Mouse (Mus musculus) stomach, postnatal 0 days (tissue): Measurements from ENCODE around the gene C130074G19Rik. TPM values are rescaled to one million over a fixed set of nuclear protein-coding genes. Genes with fewer than 3 reads are reported as not detected.

Experiments
- ATAC-seq: fragments of 200-750 bp; cut with Nextera tagmentation; 2 replicates; pipeline ENCODE4 v1.8.0; 2017; ENCODE audit not compliant: low FRiP score, low TSS enrichment
- DNase-seq: peaks from one replicate; pipeline ENCODE4 v3.0.0-alpha.2; 2016; ENCODE audit warnings: low spot score
- H3K27ac ChIP-seq: fragments of 300-500 bp; sonication (generic); replicated peaks from 2 replicates; pipeline ENCODE4 v1.5.1; 2014; ENCODE audit warnings: mild to moderate bottlenecking, control low read depth
- H3K27me3 ChIP-seq: fragments of 300-500 bp; sonication (generic); 2 replicates; pipeline ENCODE4 v1.6.1; 2014; ENCODE audit warnings: low read length; ENCODE audit not compliant: control insufficient read depth, insufficient read depth
- H3K36me3 ChIP-seq: fragments of 300-500 bp; sonication (generic); 2 replicates; pipeline ENCODE4 v1.6.1; 2014; ENCODE audit warnings: low read length, mixed read lengths; ENCODE audit not compliant: control insufficient read depth, insufficient read depth
- H3K4me1 ChIP-seq: fragments of 300-500 bp; sonication (generic); replicated peaks from 2 replicates; pipeline ENCODE4 v1.6.1; 2014; ENCODE audit warnings: antibody characterized with exemption; ENCODE audit not compliant: control insufficient read depth, insufficient read depth
- H3K4me2 ChIP-seq: fragments of 300-500 bp; sonication (generic); replicated peaks from 2 replicates; pipeline ENCODE4 v1.6.1; 2014; ENCODE audit warnings: low read depth, mild to moderate bottlenecking, control low read depth, moderate library complexity
- H3K4me3 ChIP-seq: fragments of 300-500 bp; sonication (generic); 2 replicates; pipeline ENCODE4 v1.5.1; 2014; ENCODE audit warnings: low read depth, low read length, control low read depth
- H3K9ac ChIP-seq: fragments of 300-500 bp; sonication (generic); 2 replicates; pipeline ENCODE4 v1.6.1; 2014; ENCODE audit warnings: mild to moderate bottlenecking, low read length, control low read depth, mixed read lengths
- H3K9me3 ChIP-seq: fragments of 300-500 bp; sonication (generic); 2 replicates; pipeline ENCODE4 v1.6.1; 2016; ENCODE audit warnings: low read length; ENCODE audit not compliant: control insufficient read depth
- CTCF ChIP-seq: IDR thresholded peaks from 2 replicates; pipeline ENCODE4 v1.5.1; 2016; ENCODE audit warnings: antibody characterized with exemption, low read depth, mild to moderate bottlenecking, moderate library complexity
- EP300 ChIP-seq: optimal IDR thresholded peaks from 2 replicates; pipeline ENCODE3; 2016; ENCODE audit warnings: antibody characterized with exemption
- WGBS: fragments of 180-500 bp; shearing (Covaris S2); extraction: QIAGEN DNeasy Blood & Tissue Kit; methylation state at CpG from one replicate; pipeline ENCODE4 v1.1.7; 2014; 5-methylcytosine and 5-hydroxymethylcytosine counted together
- polyA plus RNA-seq: library from polyadenylated mRNA; unstranded; fragments of >200 nt; fragmentation: Nextera tagmentation; extraction: Ambion mirVana; gene quantifications from 2 replicates; pipeline ENCODE4 v1.2.1, GENCODE M21; 2015

C130074G19Rik gene
- polyA plus RNA-seq, 1 experiment from 2014 or later: 1.9 TPM

- H3K27ac ChIP-seq: peak overlapping the region; percentile 58
- no peak overlapping the region for H3K4me3 ChIP-seq
- TF ChIP-seq EP300 (no peak), CTCF (peak; percentile 94)
- no peak overlapping the region for H3K9ac ChIP-seq
- H3K36me3 ChIP-seq: no peaks in the 10 kb centered on the region
- ATAC-seq: peak; percentile 68
- H3K9me3 ChIP-seq: no peaks in the 10 kb centered on the region
- DNase-seq: peak; percentile 70
- no peaks in the 10 kb centered on the region for H3K27me3 ChIP-seq
- 27% methylated on average over 5 of the region's 5 CpGs for WGBS
- H3K4me1 ChIP-seq: 0 out of 2 replicates have a peak, but pooled peaks cover 2% of the 10 kb centered on the region
- H3K4me2 ChIP-seq: peak overlapping the region; percentile 24; the same call in 1 of the 2 replicates
These were observed 29.7 kb downstream of the C130074G19Rik start for GRCm38 (mm10) chr1:184853339-184853738.

DNA sequence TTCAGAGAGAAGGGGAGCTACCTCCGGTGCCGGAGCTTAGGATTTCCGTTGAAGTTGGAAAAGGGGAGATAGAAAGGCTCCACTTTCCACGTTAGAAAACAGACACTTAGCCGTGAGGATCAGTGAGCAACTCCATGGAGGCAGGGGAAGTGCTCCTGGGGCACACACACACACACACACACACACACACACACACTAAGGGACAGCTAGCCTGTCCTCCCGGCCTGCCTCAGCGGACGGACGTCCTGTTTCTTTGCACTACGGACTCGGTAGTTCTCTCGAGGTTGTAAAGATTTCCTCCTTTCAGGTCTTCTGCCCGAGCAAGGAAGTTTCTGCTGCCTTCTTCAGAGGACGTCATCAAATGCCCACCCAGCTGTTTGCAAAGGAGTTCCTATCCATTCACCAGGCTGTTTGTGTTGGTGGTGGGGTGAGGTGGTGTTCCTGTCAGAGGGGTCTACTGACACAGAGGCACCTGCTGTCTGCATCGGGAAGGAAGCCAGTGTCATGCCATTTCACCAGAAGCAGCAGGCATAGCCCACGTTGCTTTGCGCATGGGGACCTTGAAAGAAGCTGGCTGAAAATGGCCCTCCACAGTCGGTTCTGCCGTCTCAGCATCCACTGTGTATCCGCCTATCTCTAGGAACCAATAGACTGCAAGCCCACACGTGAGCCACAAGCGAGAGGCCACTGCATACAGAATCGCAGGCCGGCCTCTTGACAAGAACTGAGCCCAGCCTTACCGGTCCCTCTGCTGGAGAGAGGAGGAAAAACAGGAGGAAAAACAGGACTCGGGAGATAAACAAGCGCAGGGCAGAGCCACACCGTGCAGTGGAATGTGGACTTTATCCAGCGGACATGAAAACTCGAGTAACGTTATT, 31.0 kb downstream of the C130074G19Rik start:
- TF ChIP-seq CTCF: peak; percentile 90
- TF ChIP-seq EP300: no peak
- DNase-seq (peak; percentile 89), ATAC-seq (peak; percentile 96)
- Histone ChIP-seq H3K27ac (no peak overlapping the region; the same call in 1 of the 2 replicates), H3K36me3 (no peaks in the 10 kb centered on the region), H3K27me3 (no peaks in the 10 kb centered on the region), H3K9ac (no peak overlapping the region), H3K9me3 (no peaks in the 10 kb centered on the region), H3K4me2 (peak overlapping the region; percentile 8; the same call in 1 of the 2 replicates), H3K4me3 (no peak overlapping the region), H3K4me1 (0 out of 2 replicates have a peak, but pooled peaks cover 2% of the 10 kb centered on the region)
- WGBS: 21% methylated on average over 31 of the region's 31 CpGs

GRCm38 (mm10) chr1:184851166-184851565, 31.9 kb downstream of the C130074G19Rik start:
- TF ChIP-seq CTCF: no peak
- TF ChIP-seq EP300: no peak
- H3K9me3 ChIP-seq: no peaks in the 10 kb centered on the region
- WGBS: 52% methylated on average over 7 of the region's 7 CpGs
- H3K27me3 ChIP-seq: no peaks in the 10 kb centered on the region
- DNase-seq (no peak), ATAC-seq (no peak)
- peaks cover 6% of the 10 kb centered on the region; the same call in 1 of the 2 replicates for H3K4me1 ChIP-seq
- H3K4me3 ChIP-seq: no peak overlapping the region
- no peak overlapping the region; the same call in 1 of the 2 replicates for H3K27ac ChIP-seq
- no peaks in the 10 kb centered on the region for H3K36me3 ChIP-seq
- no peak overlapping the region for H3K4me2 ChIP-seq
- no peak overlapping the region for H3K9ac ChIP-seq

GRCm38 (mm10) chr1:184846973-184847372, 36.0 kb downstream of the C130074G19Rik start:
- Histone ChIP-seq H3K9me3 (no peaks in the 10 kb centered on the region), H3K4me3 (no peak overlapping the region), H3K9ac (no peak overlapping the region), H3K4me1 (peaks cover 11% of the 10 kb centered on the region), H3K27ac (no peak overlapping the region), H3K27me3 (no peaks in the 10 kb centered on the region), H3K36me3 (no peaks in the 10 kb centered on the region), H3K4me2 (peak overlapping the region; percentile 86)
- DNase-seq (no peak), ATAC-seq (no peak)
- WGBS: 35% methylated on average over 3 of the region's 3 CpGs
- TF ChIP-seq CTCF (no peak), EP300 (no peak)

GRCm38 (mm10) chr1:184846092-184846750, 36.8 kb downstream of the C130074G19Rik start, which contains the start of gene Marc2:
Gene Marc2, minus strand, starts transcription at chr1:184846451.
- DNase-seq (no peak), ATAC-seq (peak; percentile 15)
- H3K4me2 ChIP-seq: peak within 1 kb of the TSS; percentile 86
- peak within 1 kb of the TSS; percentile 96 for H3K27ac ChIP-seq
- peaks cover 11% of the 10 kb centered on the region for H3K4me1 ChIP-seq
- H3K4me3 ChIP-seq: peak within 1 kb of the TSS; percentile 78
- no peaks in the 10 kb centered on the region; the same call in 1 of the 2 replicates for H3K36me3 ChIP-seq
- H3K9me3 ChIP-seq: no peaks in the 10 kb centered on the region
- no peak for TF ChIP-seq EP300
- TF ChIP-seq CTCF: no peak
- peak within 1 kb of the TSS; percentile 90 for H3K9ac ChIP-seq
- H3K27me3 ChIP-seq: no peaks in the 10 kb centered on the region
- WGBS: 2% methylated on average over 18 of the region's 18 CpGs
